Mouse (Mus musculus) limb, embryonic 10.5 days (tissue): ENCODE measurements around the gene Rnf5. TPM values are rescaled to one million over a fixed set of nuclear protein-coding genes. Genes with fewer than 3 reads are reported as not detected.

Experiments used
- DNase-seq: peaks from one replicate; pipeline ENCODE4 v3.0.0-alpha.2; 2017; ENCODE audit warnings: low spot score
- H3K27ac ChIP-seq: fragments of 300-500 bp; sonication (generic); 2 replicates; pipeline ENCODE4 v1.5.1; 2016; ENCODE audit warnings: mild to moderate bottlenecking
- H3K27me3 ChIP-seq: fragments of 300-500 bp; sonication (generic); 2 replicates; pipeline ENCODE4 v1.6.1; 2016; ENCODE audit warnings: low read depth, mild to moderate bottlenecking; ENCODE audit not compliant: poor library complexity, severe bottlenecking
- H3K36me3 ChIP-seq: fragments of 300-500 bp; sonication (generic); 2 replicates; pipeline ENCODE4 v1.6.1; 2016; ENCODE audit warnings: mild to moderate bottlenecking, moderate library complexity
- H3K4me1 ChIP-seq: fragments of 300-500 bp; sonication (generic); 2 replicates; pipeline ENCODE4 v1.6.1; 2016
- H3K4me3 ChIP-seq: fragments of 300-500 bp; sonication (generic); 2 replicates; pipeline ENCODE4 v1.5.1; 2016; ENCODE audit warnings: mild to moderate bottlenecking, moderate library complexity
- H3K9me3 ChIP-seq: fragments of 300-500 bp; sonication (generic); replicated peaks from 2 replicates; pipeline ENCODE4 v1.6.1; 2016; ENCODE audit warnings: mild to moderate bottlenecking
- WGBS: fragments of 180-500 bp; shearing (Covaris S2); methylation state at CpG from one replicate; pipeline ENCODE4 v1.1.7; 2016; 5-methylcytosine and 5-hydroxymethylcytosine counted together
- polyA plus RNA-seq: library from polyadenylated mRNA; unstranded; fragments of >200 nt; fragmentation: Nextera tagmentation; extraction: Ambion mirVana; gene quantifications from 2 replicates; pipeline ENCODE4 v1.2.1, GENCODE M21; 2016

Rnf5 gene
- polyA plus RNA-seq, 1 experiment from 2014 or later = 162 TPM

DNA sequence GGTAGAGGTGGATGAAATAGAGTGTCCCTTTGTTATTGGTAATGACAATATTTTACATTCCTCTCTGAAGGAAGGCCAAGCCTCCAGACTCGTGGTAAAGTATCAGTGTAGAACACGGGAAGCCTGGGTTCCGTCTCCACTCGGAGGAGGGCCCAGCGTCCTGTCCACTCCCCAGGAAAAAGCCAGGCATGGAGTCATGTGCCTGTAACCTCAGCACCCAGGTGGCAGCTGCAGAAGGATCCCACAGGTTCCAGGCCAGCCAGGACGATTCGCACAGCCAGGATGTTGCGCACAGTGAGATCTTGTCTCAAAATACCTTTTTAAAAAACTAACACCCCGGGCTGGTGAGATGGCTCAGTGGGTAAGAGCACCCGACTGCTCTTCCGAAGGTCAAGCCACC is 40.1 kb downstream of the Rnf5 start:
- no peak for DNase-seq
- Histone ChIP-seq H3K9me3 (no peaks in the 10 kb centered on the region), H3K27ac (no peak overlapping the region), H3K4me1 (peaks cover 20% of the 10 kb centered on the region), H3K36me3 (no peaks in the 10 kb centered on the region), H3K4me3 (no peak overlapping the region), H3K27me3 (no peaks in the 10 kb centered on the region)
- 73% methylated on average over 11 of the region's 11 CpGs for WGBS

GRCm38 (mm10) chr17:34562595-34562994 is 40.9 kb downstream of the Rnf5 start:
- peaks cover 22% of the 10 kb centered on the region for H3K4me1 ChIP-seq
- H3K4me3 ChIP-seq = no peak overlapping the region
- no peak overlapping the region for H3K27ac ChIP-seq
- H3K27me3 ChIP-seq = no peaks in the 10 kb centered on the region
- no peaks in the 10 kb centered on the region for H3K9me3 ChIP-seq
- H3K36me3 ChIP-seq = no peaks in the 10 kb centered on the region
- 63% methylated on average over 3 of the region's 3 CpGs for WGBS
- DNase-seq = no peak

- no peak overlapping the region; the same call in 1 of the 2 replicates for H3K4me3 ChIP-seq
- no peaks in the 10 kb centered on the region for H3K9me3 ChIP-seq
- no peak for DNase-seq
- no peaks in the 10 kb centered on the region for H3K36me3 ChIP-seq
- no peaks in the 10 kb centered on the region for H3K27me3 ChIP-seq
- no peak overlapping the region for H3K27ac ChIP-seq
- WGBS = 55% methylated on average over 8 of the region's 8 CpGs
- peaks cover 27% of the 10 kb centered on the region for H3K4me1 ChIP-seq
Observed at GRCm38 (mm10) chr17:34561200-34561599, 42.3 kb downstream of the Rnf5 start.

DNA sequence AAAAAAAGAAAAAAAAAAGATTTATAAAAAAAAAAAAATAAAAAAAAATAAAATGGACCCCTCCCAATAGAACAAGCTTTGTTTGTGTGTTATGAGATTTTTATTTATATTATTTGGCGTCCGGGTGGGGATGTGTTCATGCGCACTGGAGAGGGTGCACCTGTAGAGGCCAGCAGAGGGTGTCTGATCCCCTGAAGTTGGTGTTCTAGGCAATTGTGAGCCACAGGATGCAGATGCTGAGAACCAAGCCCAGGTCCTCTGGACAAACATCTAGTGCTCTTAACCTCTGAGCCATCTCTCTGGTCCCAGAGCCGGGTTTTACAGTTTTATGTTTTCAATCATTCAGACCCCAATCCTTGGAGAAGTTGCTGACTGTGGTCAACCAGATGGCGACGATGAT is 43.1 kb downstream of the Rnf5 start:
- Histone ChIP-seq H3K4me3 (no peak overlapping the region), H3K36me3 (no peaks in the 10 kb centered on the region), H3K27me3 (no peaks in the 10 kb centered on the region), H3K4me1 (peaks cover 27% of the 10 kb centered on the region), H3K27ac (no peak overlapping the region), H3K9me3 (no peaks in the 10 kb centered on the region)
- no peak for DNase-seq
- 90% methylated on average over 6 of the region's 6 CpGs for WGBS

DNA sequence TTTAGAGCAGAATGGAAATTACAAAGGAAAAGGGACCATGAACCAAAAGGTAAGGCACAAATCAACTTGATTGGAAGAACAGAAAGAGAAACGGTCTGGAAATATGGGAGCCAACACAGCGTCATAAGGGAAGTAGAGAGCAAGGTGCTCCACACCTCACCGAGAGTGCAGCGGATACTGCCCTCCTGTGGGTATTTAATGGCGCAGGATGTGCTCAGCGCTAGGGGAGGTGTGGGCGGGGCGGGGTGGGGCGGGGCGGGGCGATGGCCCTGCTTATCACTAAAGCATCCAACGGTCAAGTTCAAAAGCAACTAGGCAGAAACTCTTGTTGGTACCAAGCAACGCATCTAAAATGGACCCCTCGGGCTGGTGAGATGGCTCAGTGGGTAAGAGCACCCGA is 43.6 kb downstream of the Rnf5 start:
- Histone ChIP-seq H3K9me3 (no peaks in the 10 kb centered on the region), H3K4me3 (no peak overlapping the region)

GRCm38 (mm10) chr17:34559116-34559515 is 44.4 kb downstream of the Rnf5 start:
- Histone ChIP-seq H3K9me3 (no peaks in the 10 kb centered on the region), H3K36me3 (no peaks in the 10 kb centered on the region), H3K27ac (no peak overlapping the region), H3K27me3 (no peaks in the 10 kb centered on the region), H3K4me1 (peaks cover 15% of the 10 kb centered on the region), H3K4me3 (no peak overlapping the region)
- DNase-seq = no peak
- 90% methylated on average over 7 of the region's 7 CpGs for whole genome bisulfite sequencing

More for the DNA sequence above, 43.6 kb downstream of the Rnf5 start:
- peaks cover 23% of the 10 kb centered on the region for H3K4me1 ChIP-seq
- H3K27me3 ChIP-seq = no peaks in the 10 kb centered on the region
- 27% methylated on average over 15 of the region's 15 CpGs for WGBS
- no peak overlapping the region for H3K27ac ChIP-seq
- H3K36me3 ChIP-seq = no peaks in the 10 kb centered on the region
- DNase-seq = no peak

- no peak for DNase-seq
- H3K27me3 ChIP-seq = no peaks in the 10 kb centered on the region
- H3K4me3 ChIP-seq = no peak overlapping the region
- no peaks in the 10 kb centered on the region for H3K9me3 ChIP-seq
- H3K27ac ChIP-seq = no peak overlapping the region
- H3K4me1 ChIP-seq = peaks cover 11% of the 10 kb centered on the region
- H3K36me3 ChIP-seq = no peaks in the 10 kb centered on the region
- 52% methylated on average over 11 of the region's 11 CpGs for WGBS
Observed at GRCm38 (mm10) chr17:34557411-34557810, 46.1 kb downstream of the Rnf5 start.

- DNase-seq = no peak
- Histone ChIP-seq H3K27ac (no peak overlapping the region), H3K4me1 (peaks cover 10% of the 10 kb centered on the region), H3K9me3 (no peaks in the 10 kb centered on the region), H3K36me3 (no peaks in the 10 kb centered on the region), H3K27me3 (no peaks in the 10 kb centered on the region), H3K4me3 (no peak overlapping the region)
- 85% methylated on average over 8 of the region's 8 CpGs for WGBS
Observed at GRCm38 (mm10) chr17:34556406-34556805, 47.1 kb downstream of the Rnf5 start.

DNA sequence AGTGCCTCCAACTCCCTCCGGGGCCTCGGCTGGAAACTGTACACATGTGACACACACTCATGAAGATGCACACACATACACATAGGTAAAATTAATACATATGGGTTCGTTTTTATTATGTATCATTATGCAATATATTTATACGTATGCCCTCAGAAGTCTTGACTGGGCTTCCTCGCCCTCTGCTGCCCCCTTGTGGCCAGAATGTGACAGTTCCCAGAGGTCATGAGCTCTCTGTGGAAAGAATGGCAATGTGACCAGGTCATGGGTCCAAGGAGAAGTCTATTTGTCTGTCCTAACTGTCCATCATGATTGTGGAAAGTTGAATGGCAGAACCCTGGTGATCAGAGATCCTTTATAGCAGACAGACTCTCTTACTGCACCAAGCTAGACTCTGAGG is 48.0 kb downstream of the Rnf5 start:
- peaks cover 6% of the 10 kb centered on the region; the same call in 1 of the 2 replicates for H3K4me1 ChIP-seq
- 26% methylated on average over 5 of the region's 5 CpGs for WGBS

More for the DNA sequence above, 48.0 kb downstream of the Rnf5 start:
- Histone ChIP-seq H3K4me3 (no peak overlapping the region), H3K9me3 (no peaks in the 10 kb centered on the region), H3K27me3 (no peaks in the 10 kb centered on the region), H3K36me3 (no peaks in the 10 kb centered on the region), H3K27ac (no peak overlapping the region)
- peak; percentile 86 for DNase-seq

Other genes starting within 250 kb of the Rnf5 start
- gene Btnl2, start 248.9 kb downstream of the Rnf5 start, polyA plus RNA-seq = not detected in 2 replicates
- not detected in 2 replicates for gene Btnl1, start 226.6 kb downstream of the Rnf5 start, polyA plus RNA-seq
- gene BC051142, start 204.9 kb downstream of the Rnf5 start, polyA plus RNA-seq = 0.53 and 1.3 TPM in 2 replicates
- gene Btnl4, start 126.4 kb downstream of the Rnf5 start, polyA plus RNA-seq = not detected in 2 replicates
- not detected in 2 replicates for gene Btnl6, start 86.3 kb downstream of the Rnf5 start, polyA plus RNA-seq
- gene Notch4, start 39.4 kb downstream of the Rnf5 start, polyA plus RNA-seq = 6.4 and 8.2 TPM in 2 replicates
- 4.8 and 10.5 TPM in 2 replicates for gene Gpsm3, start 13.9 kb downstream of the Rnf5 start, polyA plus RNA-seq
- 19.9 and 22.5 TPM in 2 replicates for gene Pbx2, start 12.4 kb downstream of the Rnf5 start, polyA plus RNA-seq
- gene Ager, start 5.8 kb downstream of the Rnf5 start, polyA plus RNA-seq = 2.6 and 3.6 TPM in 2 replicates
- gene Agpat1, start 572 bp upstream of the Rnf5 start, polyA plus RNA-seq = 51.0 and 55.6 TPM in 2 replicates
- gene Egfl8, start 12.3 kb upstream of the Rnf5 start, polyA plus RNA-seq = 1.9 and 2.2 TPM in 2 replicates
- 21.0 and 21.6 TPM in 2 replicates for gene Ppt2, start 24.8 kb upstream of the Rnf5 start, polyA plus RNA-seq
- 0.08 TPM in 1 of 2 replicates, not detected in the other for gene Prrt1, start 25.8 kb upstream of the Rnf5 start, polyA plus RNA-seq
- 17.9 and 18.9 TPM in 2 replicates for gene Fkbpl, start 41.1 kb upstream of the Rnf5 start, polyA plus RNA-seq
- gene Atf6b, start 43.5 kb upstream of the Rnf5 start, polyA plus RNA-seq = 101 TPM in 2 replicates
- not detected in 2 replicates for gene Tnxb, start 66.8 kb upstream of the Rnf5 start, polyA plus RNA-seq
- not detected in 2 replicates for gene C4b, start 140.2 kb upstream of the Rnf5 start, polyA plus RNA-seq
- gene Cyp21a1, start 200.9 kb upstream of the Rnf5 start, polyA plus RNA-seq = not detected in 2 replicates
- 23.3 and 28.6 TPM in 2 replicates for gene Stk19, start 233.3 kb upstream of the Rnf5 start, polyA plus RNA-seq
- 77.5 and 83.5 TPM in 2 replicates for gene Dxo, start 233.3 kb upstream of the Rnf5 start, polyA plus RNA-seq
- 57.5 and 65.0 TPM in 2 replicates for gene Skiv2l, start 246.5 kb upstream of the Rnf5 start, polyA plus RNA-seq
- 151 and 155 TPM in 2 replicates for gene Nelfe, start 246.7 kb upstream of the Rnf5 start, polyA plus RNA-seq